Mouse (Mus musculus): ENCODE results near the gene Sbk1.

Sbk1 gene

DNA sequence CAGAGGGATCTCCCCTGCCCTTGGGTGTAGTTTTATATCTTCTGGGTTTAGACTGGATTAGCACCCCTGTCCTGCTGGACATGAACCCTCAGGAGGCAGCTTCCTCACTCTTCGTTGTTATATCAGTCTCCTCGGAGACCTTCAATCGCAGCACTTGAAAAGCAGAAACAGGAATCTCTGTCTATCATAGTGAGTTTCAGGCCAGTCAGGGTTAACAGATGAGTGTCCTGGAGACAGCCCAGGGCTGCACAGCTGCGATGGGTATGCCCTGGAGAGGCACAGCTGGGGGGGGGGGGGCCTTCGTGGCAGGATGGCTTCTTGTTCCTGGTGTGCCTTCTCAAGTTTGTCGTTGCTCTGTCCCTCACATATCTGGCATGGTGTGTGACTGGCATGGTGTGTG is 68.5 kb downstream of the Sbk1 start:
- DNase-seq = no peak
